Mouse (Mus musculus) monocyte, adult 59 days (primary cell): Measurements from ENCODE around the gene Ulbp1. TPM values are rescaled to one million over a fixed set of nuclear protein-coding genes. Genes with fewer than 3 reads are reported as not detected.

Experiments
- total RNA-seq, 2 experiments: library from RNA; stranded (reverse); gene quantifications; one replicate each; pipeline ENCODE4 v1.2.4; 2023

The Ulbp1 gene
- 1 to 10 TPM; 2.7 to 4.9 TPM for total RNA-seq

GRCm38 (mm10) chr10:7473197-7473889 is at the start of gene Ulbp1:
Gene Ulbp1, minus strand, starts transcription at chr10:7473638.

Other genes with a start within 250 kb of the Ulbp1 start
- gene Lrp11, start 116.2 kb upstream of the Ulbp1 start, total RNA-seq: under 1 TPM; 0.64 to 0.66 TPM
- 1 to 10 TPM; 4.8 to 5.9 TPM for gene Nup43, start 193.9 kb upstream of the Ulbp1 start, total RNA-seq
- gene Pcmt1, start 207.5 kb upstream of the Ulbp1 start, total RNA-seq: 10 to 100 TPM; 37.6 to 44.6 TPM
- gene Lats1, start 207.6 kb upstream of the Ulbp1 start, total RNA-seq: 10 to 100 TPM; 31.2 to 33.4 TPM